Mouse (Mus musculus): ENCODE data around the gene Glrb. TPM values are rescaled to one million over a fixed set of nuclear protein-coding genes. Genes with fewer than 3 reads are reported as not detected.

The Glrb gene
- polyA plus RNA-seq, 1 experiment from 2014 or later: 26.6 TPM

DNA sequence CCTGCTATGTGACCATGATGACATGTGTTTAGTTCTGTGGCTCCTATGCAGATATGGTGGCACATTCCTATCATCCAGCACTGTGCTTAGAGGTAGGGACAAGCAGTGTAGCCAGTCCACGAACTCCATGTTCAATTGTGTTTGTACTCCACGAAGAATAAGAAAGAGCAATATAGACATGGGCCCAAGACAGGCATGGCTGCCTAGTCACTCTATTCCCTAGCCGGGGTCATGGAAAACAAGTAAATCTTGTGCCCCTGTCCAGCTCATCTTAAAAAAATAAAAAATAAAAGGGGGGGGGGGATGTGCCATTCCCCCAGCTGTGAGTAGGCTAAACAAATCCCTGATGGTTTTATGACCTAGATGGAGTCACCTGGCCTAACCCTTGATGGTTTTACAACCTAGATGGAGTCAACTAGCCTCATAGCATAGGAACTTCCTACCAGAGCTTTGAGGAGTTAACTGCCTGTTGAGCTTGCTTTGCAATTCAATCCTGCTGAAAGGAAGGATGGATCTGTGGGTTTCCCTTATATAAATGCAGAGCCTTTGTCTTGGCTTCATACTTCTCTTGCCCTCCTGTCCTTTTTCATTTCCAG lies 60.5 kb downstream of the Glrb start:
- H3K36me3 ChIP-seq (ENCODE audit: control insufficient read depth, insufficient read depth, low read length): no peaks in the 10 kb centered on the region
- DNase-seq (ENCODE audit: low spot score) (no peak), ATAC-seq (ENCODE audit: insufficient number of reproducible peaks, low FRiP score, low TSS enrichment, low read depth) (no peak)
- no peak overlapping the region for H3K9ac ChIP-seq (ENCODE audit: low read length)
- no peak overlapping the region for H3K4me3 ChIP-seq (ENCODE audit: low read depth, low read length)
- no peaks in the 10 kb centered on the region for H3K9me3 ChIP-seq (ENCODE audit: control insufficient read depth, low read length)
- H3K4me2 ChIP-seq (ENCODE audit: low read depth, severe bottlenecking): no peak overlapping the region
- no peak overlapping the region for H3K27ac ChIP-seq (replicated peaks; ENCODE audit: low read depth, low read length)
- 82% methylated on average over 3 of the region's 3 CpGs for WGBS
- no peaks in the 10 kb centered on the region for H3K27me3 ChIP-seq (ENCODE audit: control insufficient read depth, insufficient read depth, low read length)
- no peaks in the 10 kb centered on the region for H3K4me1 ChIP-seq (ENCODE audit: control insufficient read depth, insufficient read depth, low read length)

DNA sequence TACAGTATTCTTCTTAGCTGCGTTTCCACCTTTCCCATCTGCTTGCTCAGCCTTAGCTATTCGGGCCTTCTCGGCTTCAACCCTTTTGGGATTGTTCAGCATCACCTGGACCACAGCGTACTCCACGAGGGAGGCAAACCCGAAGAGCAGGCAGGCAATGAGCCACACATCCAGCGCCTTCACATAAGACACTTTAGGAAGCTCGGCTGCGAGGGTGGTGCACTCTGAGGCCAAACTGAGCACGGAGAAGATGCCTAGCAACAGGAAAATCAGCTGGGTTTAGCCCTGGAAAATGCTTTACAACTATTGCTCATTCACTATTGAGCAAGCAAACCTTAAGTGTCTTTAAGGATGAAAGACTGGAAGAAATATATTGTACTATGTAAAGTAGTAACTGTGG lies 62.5 kb downstream of the Glrb start:
- no peaks in the 10 kb centered on the region for H3K36me3 ChIP-seq (ENCODE audit: control insufficient read depth, insufficient read depth, low read length)

DNA sequence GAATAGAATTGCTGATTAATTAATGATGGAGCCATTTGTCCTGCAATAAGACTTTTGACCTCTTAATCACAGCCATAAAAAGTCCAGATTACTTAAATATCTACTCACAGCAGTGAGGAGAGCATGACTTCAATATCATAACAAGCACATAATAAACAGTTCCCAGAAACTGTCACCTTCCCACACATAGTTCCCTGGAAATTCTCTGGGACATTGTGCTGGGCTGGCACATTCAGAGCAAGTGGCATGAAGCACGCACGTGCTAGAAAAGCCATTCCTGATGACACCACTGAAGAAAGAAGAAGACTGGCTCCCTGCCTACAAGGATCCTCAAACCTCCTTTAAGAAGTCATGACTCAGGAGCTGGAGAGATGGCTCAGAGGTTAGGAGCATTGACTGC lies 67.8 kb downstream of the Glrb start:
- WGBS: 68% methylated on average over 2 of the region's 2 CpGs
- H3K36me3 ChIP-seq (ENCODE audit: control insufficient read depth, insufficient read depth, low read length): no peaks in the 10 kb centered on the region
- H3K4me1 ChIP-seq (ENCODE audit: control insufficient read depth, insufficient read depth, low read length): no peaks in the 10 kb centered on the region
- DNase-seq (ENCODE audit: low spot score) (no peak), ATAC-seq (ENCODE audit: insufficient number of reproducible peaks, low FRiP score, low TSS enrichment, low read depth) (no peak)
- no peaks in the 10 kb centered on the region for H3K27me3 ChIP-seq (ENCODE audit: control insufficient read depth, insufficient read depth, low read length)
- no peak overlapping the region for H3K9ac ChIP-seq (ENCODE audit: low read length)
- no peaks in the 10 kb centered on the region for H3K9me3 ChIP-seq (ENCODE audit: control insufficient read depth, low read length)
- no peak overlapping the region for H3K27ac ChIP-seq (replicated peaks; ENCODE audit: low read depth, low read length)
- H3K4me2 ChIP-seq (ENCODE audit: low read depth, severe bottlenecking): no peak overlapping the region
- no peak overlapping the region for H3K4me3 ChIP-seq (ENCODE audit: low read depth, low read length)

More for the DNA sequence above, 62.5 kb downstream of the Glrb start:
- H3K4me3 ChIP-seq (ENCODE audit: low read depth, low read length): no peak overlapping the region
- no peaks in the 10 kb centered on the region for H3K27me3 ChIP-seq (ENCODE audit: control insufficient read depth, insufficient read depth, low read length)
- WGBS: 87% methylated on average over 10 of the region's 10 CpGs
- ATAC-seq (ENCODE audit: insufficient number of reproducible peaks, low FRiP score, low TSS enrichment, low read depth) (no peak), DNase-seq (ENCODE audit: low spot score) (no peak)
- H3K27ac ChIP-seq (replicated peaks; ENCODE audit: low read depth, low read length): no peak overlapping the region
- no peaks in the 10 kb centered on the region for H3K4me1 ChIP-seq (ENCODE audit: control insufficient read depth, insufficient read depth, low read length)
- no peaks in the 10 kb centered on the region for H3K9me3 ChIP-seq (ENCODE audit: control insufficient read depth, low read length)
- no peak overlapping the region for H3K4me2 ChIP-seq (ENCODE audit: low read depth, severe bottlenecking)
- no peak overlapping the region for H3K9ac ChIP-seq (ENCODE audit: low read length)

DNA sequence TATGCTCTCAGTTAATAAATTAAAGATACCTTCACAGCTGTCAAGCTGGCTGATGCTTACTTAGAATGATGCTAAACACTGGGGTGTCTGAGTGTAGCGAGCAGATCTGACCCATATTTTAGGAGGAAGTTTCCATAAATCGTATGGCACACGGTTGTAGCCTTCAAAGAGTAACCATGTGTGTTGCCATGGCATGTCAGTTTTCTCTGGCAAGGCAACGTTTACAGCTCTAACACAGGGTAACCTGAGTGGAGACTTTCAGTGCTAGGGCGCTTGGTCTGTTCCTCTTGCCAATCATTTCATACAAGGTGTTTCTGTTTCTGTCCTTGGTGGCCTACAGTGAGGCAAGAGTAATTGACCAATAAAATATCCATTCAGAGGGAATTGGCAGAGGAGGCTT lies 73.6 kb downstream of the Glrb start:
- DNase-seq (ENCODE audit: low spot score): peak; percentile 41
- no peak overlapping the region for H3K4me3 ChIP-seq (ENCODE audit: low read depth, low read length)
- peak; percentile 48; the same call in 1 of the 2 replicates for ATAC-seq (ENCODE audit: insufficient number of reproducible peaks, low FRiP score, low TSS enrichment, low read depth)
- H3K27ac ChIP-seq (replicated peaks; ENCODE audit: low read depth, low read length): no peak overlapping the region
- no peaks in the 10 kb centered on the region for H3K9me3 ChIP-seq (ENCODE audit: control insufficient read depth, low read length)
- H3K4me2 ChIP-seq (ENCODE audit: low read depth, severe bottlenecking): no peak overlapping the region
- H3K9ac ChIP-seq (ENCODE audit: low read length): no peak overlapping the region
- H3K27me3 ChIP-seq (ENCODE audit: control insufficient read depth, insufficient read depth, low read length): no peaks in the 10 kb centered on the region
- H3K4me1 ChIP-seq (ENCODE audit: control insufficient read depth, insufficient read depth, low read length): peaks cover 3% of the 10 kb centered on the region; the same call in 1 of the 2 replicates
- 32% methylated on average over 5 of the region's 5 CpGs for WGBS
- H3K36me3 ChIP-seq (ENCODE audit: control insufficient read depth, insufficient read depth, low read length): no peaks in the 10 kb centered on the region

DNA sequence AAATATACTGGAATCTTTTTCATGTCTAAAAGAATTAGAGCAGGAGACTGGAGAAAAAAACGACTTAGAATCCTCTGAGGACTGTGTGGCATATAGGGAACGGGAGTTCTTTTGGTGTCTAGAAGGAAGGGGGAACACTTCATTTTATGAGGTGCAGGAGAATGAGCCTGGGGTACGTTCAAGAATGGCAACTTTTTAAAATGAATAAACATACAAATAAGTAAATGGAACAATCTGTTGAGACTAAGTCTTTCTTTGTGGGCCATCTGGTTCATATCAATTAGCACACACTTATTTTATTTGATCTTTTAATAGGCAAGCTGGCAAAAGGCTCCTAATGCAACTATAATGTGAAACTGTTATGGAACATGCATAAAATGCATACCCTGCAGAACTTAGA lies 75.9 kb downstream of the Glrb start:
- Histone ChIP-seq H3K36me3 (ENCODE audit: control insufficient read depth, insufficient read depth, low read length) (no peaks in the 10 kb centered on the region), H3K4me1 (ENCODE audit: control insufficient read depth, insufficient read depth, low read length) (peaks cover 3% of the 10 kb centered on the region; the same call in 1 of the 2 replicates), H3K9me3 (ENCODE audit: control insufficient read depth, low read length) (no peaks in the 10 kb centered on the region), H3K9ac (ENCODE audit: low read length) (no peak overlapping the region), H3K27me3 (ENCODE audit: control insufficient read depth, insufficient read depth, low read length) (no peaks in the 10 kb centered on the region), H3K4me3 (ENCODE audit: low read depth, low read length) (no peak overlapping the region), H3K27ac (replicated peaks; ENCODE audit: low read depth, low read length) (no peak overlapping the region), H3K4me2 (ENCODE audit: low read depth, severe bottlenecking) (no peak overlapping the region)
- 11% methylated on average over 3 of the region's 3 CpGs for WGBS
- ATAC-seq (ENCODE audit: insufficient number of reproducible peaks, low FRiP score, low TSS enrichment, low read depth) (peak; percentile 61), DNase-seq (ENCODE audit: low spot score) (peak; percentile 28)

DNA sequence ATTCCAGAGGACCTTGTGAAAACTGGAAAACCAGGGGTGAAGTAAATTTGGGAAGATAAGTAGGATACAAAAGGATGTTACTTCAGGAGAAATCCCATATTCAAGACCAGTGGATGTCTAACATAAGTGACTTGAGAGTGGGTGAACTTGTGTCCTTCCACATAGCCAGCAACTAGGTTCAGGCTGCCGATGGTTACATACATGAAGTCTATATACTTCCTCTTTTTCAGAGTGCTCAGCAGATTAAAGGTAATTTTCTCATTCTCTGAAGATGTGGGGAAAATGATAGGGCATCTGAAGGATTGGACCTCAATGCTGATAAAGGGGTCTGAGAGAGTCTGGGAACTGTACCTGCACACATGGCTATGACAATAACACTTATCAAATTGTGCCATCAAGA lies 89.5 kb downstream of the Glrb start:
- H3K27ac ChIP-seq (replicated peaks; ENCODE audit: low read depth, low read length): no peak overlapping the region
- no peaks in the 10 kb centered on the region for H3K9me3 ChIP-seq (ENCODE audit: control insufficient read depth, low read length)
- no peak for DNase-seq (ENCODE audit: low spot score)
- WGBS: 94% methylated on average over 1 of the region's 1 CpGs
- ATAC-seq (ENCODE audit: insufficient number of reproducible peaks, low FRiP score, low TSS enrichment, low read depth): no peak
- H3K27me3 ChIP-seq (ENCODE audit: control insufficient read depth, insufficient read depth, low read length): no peaks in the 10 kb centered on the region
- H3K36me3 ChIP-seq (ENCODE audit: control insufficient read depth, insufficient read depth, low read length): no peaks in the 10 kb centered on the region
- no peak overlapping the region for H3K9ac ChIP-seq (ENCODE audit: low read length)
- no peak overlapping the region for H3K4me2 ChIP-seq (ENCODE audit: low read depth, severe bottlenecking)
- no peak overlapping the region for H3K4me3 ChIP-seq (ENCODE audit: low read depth, low read length)
- H3K4me1 ChIP-seq (ENCODE audit: control insufficient read depth, insufficient read depth, low read length): no peaks in the 10 kb centered on the region

DNA sequence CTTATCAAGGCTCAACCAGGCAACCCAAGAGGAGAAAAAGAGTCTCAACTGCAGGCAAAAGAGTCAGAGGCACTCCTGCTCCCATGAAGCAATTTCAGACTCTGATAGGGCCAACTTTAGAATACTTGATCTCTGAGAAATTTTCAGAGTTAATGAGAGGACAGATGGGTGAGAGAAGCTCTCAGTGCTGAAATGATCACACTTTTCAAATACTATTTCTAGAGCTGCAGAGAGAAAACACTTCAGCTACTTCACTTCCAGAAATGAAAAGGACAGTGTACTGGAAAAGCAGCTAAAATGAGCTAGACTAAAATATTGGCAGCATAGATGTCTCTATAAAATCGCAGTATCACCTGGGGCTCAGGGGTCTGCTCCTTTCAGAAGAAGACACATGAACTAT lies 94.8 kb downstream of the Glrb start:
- WGBS: 89% methylated on average over 1 of the region's 1 CpGs
- Histone ChIP-seq H3K9ac (ENCODE audit: low read length) (no peak overlapping the region), H3K4me3 (ENCODE audit: low read depth, low read length) (no peak overlapping the region), H3K4me1 (ENCODE audit: control insufficient read depth, insufficient read depth, low read length) (no peaks in the 10 kb centered on the region), H3K27ac (replicated peaks; ENCODE audit: low read depth, low read length) (no peak overlapping the region), H3K27me3 (ENCODE audit: control insufficient read depth, insufficient read depth, low read length) (no peaks in the 10 kb centered on the region), H3K9me3 (ENCODE audit: control insufficient read depth, low read length) (no peaks in the 10 kb centered on the region), H3K4me2 (ENCODE audit: low read depth, severe bottlenecking) (no peak overlapping the region), H3K36me3 (ENCODE audit: control insufficient read depth, insufficient read depth, low read length) (no peaks in the 10 kb centered on the region)
- no peak for DNase-seq (ENCODE audit: low spot score)
- ATAC-seq (ENCODE audit: insufficient number of reproducible peaks, low FRiP score, low TSS enrichment, low read depth): no peak

DNA sequence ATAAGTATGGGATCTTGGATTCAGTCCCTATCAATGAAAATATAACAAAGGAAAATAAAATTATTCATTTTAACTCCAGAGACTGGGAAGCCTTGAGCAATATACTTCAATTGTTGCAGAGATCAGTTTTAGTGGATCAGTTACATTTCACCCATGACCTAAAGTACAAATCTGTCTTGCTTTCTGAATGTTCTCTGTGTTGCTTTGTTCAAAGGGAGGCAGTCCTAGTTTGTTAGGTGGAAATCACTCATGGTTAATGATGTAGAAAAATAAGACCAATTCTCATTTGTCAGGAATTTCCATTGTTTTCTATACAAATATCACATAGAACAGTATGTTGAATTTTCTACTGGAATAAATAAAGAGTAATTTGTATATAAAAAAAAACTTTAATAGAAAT lies 99.7 kb downstream of the Glrb start:
- Histone ChIP-seq H3K4me3 (ENCODE audit: low read depth, low read length) (no peak overlapping the region), H3K36me3 (ENCODE audit: control insufficient read depth, insufficient read depth, low read length) (no peaks in the 10 kb centered on the region), H3K4me1 (ENCODE audit: control insufficient read depth, insufficient read depth, low read length) (no peaks in the 10 kb centered on the region), H3K4me2 (ENCODE audit: low read depth, severe bottlenecking) (no peak overlapping the region), H3K27ac (replicated peaks; ENCODE audit: low read depth, low read length) (no peak overlapping the region), H3K9ac (ENCODE audit: low read length) (no peak overlapping the region), H3K9me3 (ENCODE audit: control insufficient read depth, low read length) (no peaks in the 10 kb centered on the region), H3K27me3 (ENCODE audit: control insufficient read depth, insufficient read depth, low read length) (no peaks in the 10 kb centered on the region)
- no peak for ATAC-seq (ENCODE audit: insufficient number of reproducible peaks, low FRiP score, low TSS enrichment, low read depth)
- no peak for DNase-seq (ENCODE audit: low spot score)

DNA sequence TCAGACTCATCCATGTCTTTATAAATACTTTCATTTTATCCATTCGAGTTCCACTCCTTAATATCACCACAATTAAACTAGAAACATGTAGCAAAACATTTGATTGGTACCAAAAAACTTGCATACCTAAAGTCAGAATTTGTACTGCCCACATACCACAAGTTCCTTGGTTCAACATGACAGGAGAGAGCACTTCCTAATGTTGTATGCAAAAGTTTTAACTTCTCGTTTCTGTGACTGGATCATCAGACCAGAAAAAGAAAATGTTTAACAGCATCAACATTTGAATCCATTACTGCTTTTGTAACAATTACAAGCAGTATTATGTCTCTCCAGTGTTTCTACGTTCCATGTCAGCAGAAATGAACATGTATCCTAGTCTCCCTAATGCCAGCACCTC lies 101.2 kb downstream of the Glrb start:
- H3K27me3 ChIP-seq (ENCODE audit: control insufficient read depth, insufficient read depth, low read length): no peaks in the 10 kb centered on the region
- ATAC-seq (ENCODE audit: insufficient number of reproducible peaks, low FRiP score, low TSS enrichment, low read depth) (no peak), DNase-seq (ENCODE audit: low spot score) (no peak)
- no peak overlapping the region for H3K9ac ChIP-seq (ENCODE audit: low read length)
- H3K4me3 ChIP-seq (ENCODE audit: low read depth, low read length): no peak overlapping the region
- no peaks in the 10 kb centered on the region for H3K4me1 ChIP-seq (ENCODE audit: control insufficient read depth, insufficient read depth, low read length)
- 85% methylated on average over 3 of the region's 3 CpGs for WGBS
- no peaks in the 10 kb centered on the region for H3K9me3 ChIP-seq (ENCODE audit: control insufficient read depth, low read length)
- H3K27ac ChIP-seq (replicated peaks; ENCODE audit: low read depth, low read length): no peak overlapping the region
- H3K4me2 ChIP-seq (ENCODE audit: low read depth, severe bottlenecking): no peak overlapping the region
- H3K36me3 ChIP-seq (ENCODE audit: control insufficient read depth, insufficient read depth, low read length): no peaks in the 10 kb centered on the region

Measured in limb, embryonic 11.5 days (tissue).